Mouse (Mus musculus): ENCODE measurements around the gene Ppfia4. TPM values are rescaled to one million over a fixed set of nuclear protein-coding genes. Genes with fewer than 3 reads are reported as not detected.

Ppfia4 gene
- polyA plus RNA-seq, 1 experiment from 2014 or later: 2.8 TPM

DNA sequence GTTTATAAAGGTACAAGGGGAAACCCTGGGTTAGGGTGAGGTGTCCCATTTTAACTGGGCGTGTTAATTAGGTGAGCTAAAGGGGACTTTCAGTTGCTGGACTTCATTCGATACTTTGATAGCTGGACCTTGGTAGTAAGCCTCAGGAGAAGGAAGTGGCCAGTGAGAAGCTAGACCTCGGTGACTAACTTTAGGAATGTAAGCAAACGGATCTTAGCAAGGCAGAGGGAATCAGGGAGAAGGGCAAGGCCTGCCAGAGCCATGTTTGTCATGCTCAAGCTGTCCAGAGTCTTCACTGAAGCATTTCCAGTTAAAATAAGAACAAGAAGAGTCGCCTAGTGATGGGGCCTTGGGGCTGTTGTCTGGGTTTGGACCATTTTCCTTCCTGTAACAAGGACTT, 32.8 kb upstream of the Ppfia4 start:
- Histone ChIP-seq H3K4me1 (replicated peaks; ENCODE audit: control insufficient read depth, insufficient read depth) (no peaks in the 10 kb centered on the region), H3K9me3 (ENCODE audit: control insufficient read depth, low read length) (no peaks in the 10 kb centered on the region), H3K36me3 (ENCODE audit: control insufficient read depth, insufficient read depth, low read length) (no peaks in the 10 kb centered on the region), H3K27ac (replicated peaks) (no peak overlapping the region), H3K4me3 (ENCODE audit: low read depth, low read length) (no peak overlapping the region), H3K4me2 (replicated peaks; ENCODE audit: low read depth) (no peak overlapping the region), H3K9ac (ENCODE audit: low read length) (no peak overlapping the region), H3K27me3 (ENCODE audit: control insufficient read depth, insufficient read depth, low read length) (no peaks in the 10 kb centered on the region)
- peak; percentile 27; the same call in 1 of the 2 replicates for ATAC-seq (ENCODE audit: low FRiP score, low TSS enrichment)
- 52% methylated on average over 5 of the region's 5 CpGs for WGBS
- no peak for DNase-seq (ENCODE audit: low spot score)
- TF ChIP-seq CTCF (IDR thresholded peaks at IDR 0.05; ENCODE audit: low read depth) (no peak), EP300 (optimal IDR thresholded peaks at IDR 0.05) (no peak)

DNA sequence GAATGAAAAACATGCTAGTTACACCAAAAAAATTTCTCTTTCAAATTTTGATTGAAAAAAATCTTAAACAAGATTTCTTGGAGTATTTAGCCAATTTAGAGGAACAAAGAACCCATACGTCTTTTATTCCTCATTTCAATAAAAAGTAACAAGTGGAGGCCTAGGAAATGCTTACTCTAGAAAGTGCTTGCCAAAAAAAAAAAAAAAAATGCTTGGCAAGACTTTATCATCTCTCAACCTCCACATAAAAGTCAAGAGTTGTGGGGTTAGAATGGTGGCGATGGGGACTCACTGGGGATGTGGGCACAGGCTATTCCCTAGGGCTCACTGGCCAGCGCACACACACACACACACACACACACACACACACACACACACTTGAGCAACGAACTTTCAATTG, 30.5 kb upstream of the Ppfia4 start:
- Histone ChIP-seq H3K27ac (replicated peaks) (no peak overlapping the region), H3K27me3 (ENCODE audit: control insufficient read depth, insufficient read depth, low read length) (no peaks in the 10 kb centered on the region), H3K4me3 (ENCODE audit: low read depth, low read length) (no peak overlapping the region), H3K4me1 (replicated peaks; ENCODE audit: control insufficient read depth, insufficient read depth) (no peaks in the 10 kb centered on the region), H3K36me3 (ENCODE audit: control insufficient read depth, insufficient read depth, low read length) (no peaks in the 10 kb centered on the region; the same call in 1 of the 2 replicates), H3K9ac (ENCODE audit: low read length) (no peak overlapping the region), H3K9me3 (ENCODE audit: control insufficient read depth, low read length) (no peaks in the 10 kb centered on the region), H3K4me2 (replicated peaks; ENCODE audit: low read depth) (no peak overlapping the region)
- DNase-seq (ENCODE audit: low spot score): no peak
- no peak for ATAC-seq (ENCODE audit: low FRiP score, low TSS enrichment)
- WGBS: 83% methylated on average over 4 of the region's 4 CpGs
- TF ChIP-seq CTCF (IDR thresholded peaks at IDR 0.05; ENCODE audit: low read depth) (no peak), EP300 (optimal IDR thresholded peaks at IDR 0.05) (no peak)

DNA sequence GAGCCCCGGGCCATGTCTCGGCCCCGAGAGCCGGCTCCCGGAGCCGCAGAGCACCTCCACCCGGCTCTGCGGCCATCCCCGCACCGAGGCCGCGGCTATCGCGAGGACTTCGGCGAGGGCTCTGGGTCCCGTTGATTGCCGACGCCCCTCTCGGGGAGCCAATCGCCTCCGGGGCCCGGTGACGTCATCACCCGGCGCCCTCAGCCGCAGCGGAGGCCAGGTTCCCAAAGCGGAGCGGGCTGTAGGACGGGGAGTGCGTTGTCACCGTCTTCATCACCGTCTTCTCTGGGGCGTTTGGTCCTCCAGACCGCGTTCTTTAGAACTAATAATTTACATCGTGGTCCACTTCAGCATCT, 29.1 kb upstream of the Ppfia4 start, which contains the start of gene Tmem183a:
Gene Tmem183a, minus strand, starts transcription at position 123 of the 356 bp plus-strand sequence.
- ATAC-seq (ENCODE audit: low FRiP score, low TSS enrichment): peak; percentile 97
- Histone ChIP-seq H3K4me1 (replicated peaks; ENCODE audit: control insufficient read depth, insufficient read depth) (no peaks in the 10 kb centered on the region), H3K4me2 (replicated peaks; ENCODE audit: low read depth) (peak within 1 kb of the TSS; percentile 66), H3K9me3 (ENCODE audit: control insufficient read depth, low read length) (no peaks in the 10 kb centered on the region), H3K27me3 (ENCODE audit: control insufficient read depth, insufficient read depth, low read length) (no peaks in the 10 kb centered on the region), H3K9ac (ENCODE audit: low read length) (peak within 1 kb of the TSS; percentile 96), H3K36me3 (ENCODE audit: control insufficient read depth, insufficient read depth, low read length) (no peaks in the 10 kb centered on the region; the same call in 1 of the 2 replicates), H3K4me3 (ENCODE audit: low read depth, low read length) (peak within 1 kb of the TSS; percentile 83), H3K27ac (replicated peaks) (peak within 1 kb of the TSS; percentile 95)
- 0% methylated on average over 38 of the region's 38 CpGs for WGBS
- TF ChIP-seq EP300 (optimal IDR thresholded peaks at IDR 0.05): peak; percentile 97
- TF ChIP-seq CTCF (IDR thresholded peaks at IDR 0.05; ENCODE audit: low read depth): no peak
- peak; percentile 96 for DNase-seq (ENCODE audit: low spot score)

DNA sequence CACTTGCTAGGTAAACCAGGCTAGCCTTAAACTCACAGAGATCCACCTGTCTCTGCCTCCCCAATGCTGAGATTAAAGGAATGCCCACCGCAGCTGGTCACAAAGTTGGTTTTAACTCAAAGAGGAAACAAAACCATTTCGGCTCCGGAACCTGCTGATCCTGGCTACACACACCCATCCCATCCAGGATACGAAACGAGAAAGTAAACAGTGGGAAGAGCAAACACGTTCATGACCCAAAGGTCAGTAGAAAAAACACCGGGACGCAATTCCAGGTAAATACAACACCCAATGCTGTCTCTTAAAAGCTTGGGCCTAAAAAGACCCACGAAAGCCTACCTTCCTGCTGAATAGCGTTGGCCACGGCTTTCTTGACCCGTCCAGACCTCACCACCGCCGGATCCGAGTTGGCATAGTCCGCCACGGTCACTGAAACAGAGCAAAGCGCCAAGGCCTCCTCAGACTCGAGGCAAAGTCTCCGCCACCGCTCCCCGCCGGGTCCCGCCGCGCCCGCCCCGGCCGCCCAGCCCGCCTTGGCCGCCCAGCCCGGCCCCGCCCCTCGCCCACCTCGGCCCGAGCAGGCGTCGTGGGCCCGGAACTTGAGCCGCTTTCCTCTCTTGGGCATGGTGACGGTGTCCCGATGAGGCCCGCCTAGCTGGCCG, 28.6 kb upstream of the Ppfia4 start:
- Histone ChIP-seq H3K27ac (replicated peaks) (peak overlapping the region; percentile 95), H3K36me3 (ENCODE audit: control insufficient read depth, insufficient read depth, low read length) (peaks cover under 1% of the 10 kb centered on the region; the same call in 1 of the 2 replicates), H3K4me3 (ENCODE audit: low read depth, low read length) (peak overlapping the region; percentile 83), H3K4me1 (replicated peaks; ENCODE audit: control insufficient read depth, insufficient read depth) (no peaks in the 10 kb centered on the region), H3K9ac (ENCODE audit: low read length) (peak overlapping the region; percentile 96), H3K9me3 (ENCODE audit: control insufficient read depth, low read length) (no peaks in the 10 kb centered on the region), H3K27me3 (ENCODE audit: control insufficient read depth, insufficient read depth, low read length) (no peaks in the 10 kb centered on the region), H3K4me2 (replicated peaks; ENCODE audit: low read depth) (peak overlapping the region; percentile 66)
- under 1% methylated on average over 39 of the region's 44 CpGs for WGBS
- peak; percentile 75 for ATAC-seq (ENCODE audit: low FRiP score, low TSS enrichment)
- peak; percentile 57 for DNase-seq (ENCODE audit: low spot score)
- TF ChIP-seq CTCF (IDR thresholded peaks at IDR 0.05; ENCODE audit: low read depth) (no peak), EP300 (optimal IDR thresholded peaks at IDR 0.05) (no peak)

DNA sequence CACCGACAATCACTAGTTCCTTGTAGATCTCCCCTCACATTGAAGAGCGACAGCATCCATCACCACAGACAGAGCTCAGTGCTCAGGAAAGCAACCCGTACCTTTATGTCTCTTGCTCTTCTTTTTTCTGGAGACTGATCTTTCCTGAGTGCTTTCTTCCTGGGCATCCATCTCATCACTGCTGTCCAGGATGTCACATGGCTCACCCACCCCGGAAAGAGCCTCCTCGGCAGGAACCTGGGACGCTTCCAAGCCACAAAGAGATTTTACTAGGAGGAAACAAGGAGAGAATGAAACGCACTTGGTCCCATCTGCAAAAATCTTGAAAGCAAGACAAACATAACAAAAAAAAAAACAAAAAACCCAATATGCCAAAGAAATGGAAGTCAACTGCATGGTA, 27.9 kb upstream of the Ppfia4 start:
- Histone ChIP-seq H3K27me3 (ENCODE audit: control insufficient read depth, insufficient read depth, low read length) (no peaks in the 10 kb centered on the region), H3K9ac (ENCODE audit: low read length) (peak overlapping the region; percentile 96), H3K4me3 (ENCODE audit: low read depth, low read length) (peak overlapping the region; percentile 83), H3K36me3 (ENCODE audit: control insufficient read depth, insufficient read depth, low read length) (peaks cover 7% of the 10 kb centered on the region), H3K4me2 (replicated peaks; ENCODE audit: low read depth) (peak overlapping the region; percentile 66), H3K27ac (replicated peaks) (peak overlapping the region; percentile 95; the same call in 1 of the 2 replicates), H3K4me1 (replicated peaks; ENCODE audit: control insufficient read depth, insufficient read depth) (no peaks in the 10 kb centered on the region), H3K9me3 (ENCODE audit: control insufficient read depth, low read length) (no peaks in the 10 kb centered on the region)
- TF ChIP-seq CTCF (IDR thresholded peaks at IDR 0.05; ENCODE audit: low read depth) (no peak), EP300 (optimal IDR thresholded peaks at IDR 0.05) (no peak)
- 66% methylated on average over 7 of the region's 7 CpGs for WGBS
- ATAC-seq (ENCODE audit: low FRiP score, low TSS enrichment) (no peak), DNase-seq (ENCODE audit: low spot score) (no peak)

DNA sequence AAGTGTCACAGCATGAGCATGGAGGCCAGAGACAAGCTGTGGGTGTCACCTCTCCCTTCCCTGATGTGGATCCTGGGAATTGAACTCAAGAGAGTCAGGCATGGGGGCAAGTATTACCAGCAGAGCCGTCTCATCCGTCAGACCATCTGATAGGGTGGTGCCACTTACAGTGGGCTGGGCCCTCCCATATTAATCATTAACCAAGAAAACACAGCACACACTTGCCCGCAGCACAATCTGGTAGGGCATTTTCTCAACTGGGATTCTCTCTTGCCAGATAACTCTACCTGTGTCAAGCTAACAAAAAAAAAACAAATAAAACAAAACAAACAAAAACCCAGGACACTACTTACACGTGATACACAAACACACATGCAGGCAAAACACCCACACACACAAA, 24.7 kb upstream of the Ppfia4 start:
- Histone ChIP-seq H3K27ac (replicated peaks) (no peak overlapping the region), H3K4me1 (replicated peaks; ENCODE audit: control insufficient read depth, insufficient read depth) (no peaks in the 10 kb centered on the region), H3K27me3 (ENCODE audit: control insufficient read depth, insufficient read depth, low read length) (no peaks in the 10 kb centered on the region), H3K4me3 (ENCODE audit: low read depth, low read length) (no peak overlapping the region), H3K9me3 (ENCODE audit: control insufficient read depth, low read length) (no peaks in the 10 kb centered on the region), H3K9ac (ENCODE audit: low read length) (no peak overlapping the region), H3K4me2 (replicated peaks; ENCODE audit: low read depth) (no peak overlapping the region), H3K36me3 (ENCODE audit: control insufficient read depth, insufficient read depth, low read length) (peaks cover 17% of the 10 kb centered on the region)
- 55% methylated on average over 4 of the region's 4 CpGs for WGBS
- DNase-seq (ENCODE audit: low spot score) (no peak), ATAC-seq (ENCODE audit: low FRiP score, low TSS enrichment) (peak; percentile 31; the same call in 1 of the 2 replicates)
- TF ChIP-seq CTCF (IDR thresholded peaks at IDR 0.05; ENCODE audit: low read depth) (no peak), EP300 (optimal IDR thresholded peaks at IDR 0.05) (no peak)
